Mouse (Mus musculus) CD8-positive naive resting alpha-beta T cell, adult 57 days (primary cell): ENCODE measurements around the gene Irgq. TPM values are rescaled to one million over a fixed set of nuclear protein-coding genes. Genes with fewer than 3 reads are reported as not detected.

Source experiments
- total RNA-seq: library from RNA; stranded (reverse); gene quantifications from one replicate; pipeline ENCODE4 v1.2.4, GENCODE M21; 2023

Gene Irgq
- 9.0 TPM for total RNA-seq

DNA sequence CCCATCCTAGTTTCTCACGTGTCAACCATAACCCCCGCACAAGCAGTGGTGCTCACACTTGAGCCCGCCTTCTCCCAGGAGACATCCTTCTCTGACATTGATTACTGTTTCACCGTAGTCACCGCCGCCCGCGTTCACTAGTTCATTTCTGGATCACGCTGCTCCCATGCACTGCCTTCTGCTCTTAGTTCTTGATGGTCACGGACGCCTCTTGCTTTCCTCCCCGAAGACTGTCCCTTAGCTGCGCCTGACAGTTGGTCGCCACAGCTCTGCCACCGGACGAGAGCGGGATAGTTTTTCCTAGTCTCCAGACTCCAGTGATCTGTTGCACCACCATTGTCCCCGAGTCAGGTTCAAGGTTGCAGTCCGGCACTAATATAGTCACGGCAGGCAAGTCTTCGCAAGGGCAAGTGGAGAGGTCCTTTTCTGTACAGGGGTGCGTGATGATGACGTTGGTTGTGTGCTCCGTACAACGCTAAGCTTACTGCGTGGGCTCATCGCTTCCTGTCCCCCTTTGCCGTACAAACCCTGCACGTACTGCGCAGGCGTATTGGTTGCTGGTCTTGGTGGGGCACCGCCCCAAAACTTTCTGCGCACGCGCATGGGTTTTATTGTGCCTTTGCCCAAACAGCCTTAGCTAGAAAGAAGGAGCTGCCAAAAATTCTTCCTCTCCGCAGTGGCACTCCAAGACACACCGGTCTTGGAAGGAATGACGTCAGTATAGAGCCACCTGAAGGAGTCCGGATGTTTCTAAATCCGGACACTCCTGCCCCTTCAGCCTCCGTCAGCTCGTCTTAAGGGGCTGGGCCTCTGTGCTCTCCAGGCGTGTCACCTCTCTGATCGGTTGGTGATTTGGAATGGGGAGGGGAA lies at the start of gene Irgq:
Gene Irgq, plus strand, starts transcription at position 628 of the 870 bp plus-strand sequence.

DNA sequence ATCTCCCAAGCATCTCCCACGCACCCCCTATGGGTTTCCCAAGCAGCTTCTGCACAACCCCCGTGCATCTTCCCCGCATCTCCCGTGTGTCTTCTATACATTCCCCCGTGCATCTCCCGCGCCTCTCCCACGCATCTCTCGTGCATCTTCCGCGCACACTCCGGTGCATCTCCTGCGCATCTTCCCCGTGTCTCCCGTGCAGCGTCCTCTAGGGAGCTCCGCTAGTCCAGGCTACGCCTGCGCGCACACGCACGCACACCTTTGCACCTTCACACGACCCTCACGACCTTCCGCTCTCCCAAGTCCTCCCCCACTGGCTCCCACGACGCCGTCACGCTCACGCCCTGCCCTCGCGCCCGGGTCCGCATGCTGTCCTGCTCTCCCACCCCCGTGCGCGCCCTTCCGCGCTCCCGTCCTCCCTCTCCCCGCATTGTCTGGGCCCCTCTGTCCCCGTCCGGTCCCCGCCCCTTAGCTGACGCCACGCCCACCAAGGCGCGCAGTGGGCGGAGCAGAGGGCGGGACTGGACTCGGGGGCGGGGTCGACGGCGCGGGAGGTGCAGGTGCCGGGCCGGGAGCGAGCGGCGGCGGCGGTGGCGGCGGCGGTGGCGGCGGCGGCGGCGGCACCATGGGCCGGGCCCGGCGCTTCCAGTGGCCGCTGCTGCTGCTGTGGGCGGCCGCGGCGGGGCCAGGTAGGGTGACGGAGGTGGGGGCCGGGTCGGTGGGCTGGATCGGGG lies 48.8 kb upstream of the Irgq start, which contains the start of gene Cadm4:
Gene Cadm4, plus strand, starts transcription at position 550 of the 734 bp plus-strand sequence.

GRCm38 (mm10) chr7:24506838-24507725 lies 23.4 kb upstream of the Irgq start, which contains the start of gene Zfp428:
TSS of gene Zfp428 (plus strand) at chr7:24507006.

GRCm38 (mm10) chr7:24512355-24512754 lies 18.1 kb upstream of the Irgq start, which contains the start of gene AC161166.1:
TSS of gene AC161166.1 (minus strand) at chr7:24512455.

DNA sequence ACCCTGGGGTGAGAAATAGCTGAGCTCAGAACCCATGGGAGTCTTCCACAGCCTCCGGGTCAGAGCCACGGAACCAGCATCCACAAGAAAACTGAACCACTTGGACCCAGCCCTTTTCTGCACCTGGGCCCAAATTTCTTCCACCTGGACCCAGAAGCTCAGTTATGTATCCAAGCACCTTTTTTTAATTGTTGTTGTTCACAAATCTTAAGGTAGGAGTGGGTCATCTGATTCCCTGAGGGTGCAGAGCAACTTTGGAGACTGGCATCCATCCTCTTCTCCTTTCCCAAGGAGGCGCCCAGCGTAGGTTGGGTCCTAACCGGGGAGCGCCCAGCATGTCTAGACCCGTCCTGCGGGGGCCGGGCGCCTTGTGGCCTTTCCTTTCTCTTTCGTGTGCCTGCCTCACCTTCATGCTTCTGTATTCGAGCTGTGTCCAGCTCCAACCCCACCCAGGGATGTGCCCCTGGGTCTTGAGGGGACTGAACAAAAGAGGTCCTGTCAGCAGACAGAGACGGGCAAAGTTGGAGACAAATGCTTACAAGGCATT lies 15.7 kb downstream of the Irgq start, which contains the start of the genes Pinlyp and Xrcc1:
Gene Pinlyp, minus strand, starts transcription at position 51 of the 547 bp plus-strand sequence.
Gene Xrcc1, plus strand, starts transcription at position 222 of the 547 bp plus-strand sequence.

GRCm38 (mm10) chr7:24587330-24588105 lies 57.0 kb downstream of the Irgq start, which contains the start of the genes Ethe1 and Zfp575:
TSS of gene Ethe1 (plus strand) at chr7:24587543.
TSS of gene Zfp575 (minus strand) at chr7:24587641.

Other genes with a start within 250 kb of the Irgq start
- gene Zfp61, start 229.5 kb upstream of the Irgq start, total RNA-seq = 10.2 TPM
- gene Zfp94, start 214.0 kb upstream of the Irgq start, total RNA-seq = 4.7 TPM
- gene Tescl, start 196.8 kb upstream of the Irgq start, total RNA-seq = not detected
- not detected for gene Lypd5, start 181.5 kb upstream of the Irgq start, total RNA-seq
- 165 TPM for gene Kcnn4, start 160.4 kb upstream of the Irgq start, total RNA-seq
- 134 TPM for gene Smg9, start 131.1 kb upstream of the Irgq start, total RNA-seq
- gene Irgc1, start 78.4 kb upstream of the Irgq start, total RNA-seq = 10.8 TPM
- 372 TPM for gene Plaur, start 68.2 kb upstream of the Irgq start, total RNA-seq
- gene Cadm4, start 48.7 kb upstream of the Irgq start, total RNA-seq = 0.40 TPM
- 2.7 TPM for gene Zfp428, start 23.7 kb upstream of the Irgq start, total RNA-seq
- not detected for gene AC161166.1, start 18.2 kb upstream of the Irgq start, total RNA-seq
- gene Pinlyp, start 15.4 kb downstream of the Irgq start, total RNA-seq = not detected
- gene Xrcc1, start 15.6 kb downstream of the Irgq start, total RNA-seq = 60.1 TPM
- 5.1 TPM for gene Ethe1, start 56.9 kb downstream of the Irgq start, total RNA-seq
- not detected for gene Zfp575, start 57.0 kb downstream of the Irgq start, total RNA-seq
- 2.8 TPM for gene Phldb3, start 80.1 kb downstream of the Irgq start, total RNA-seq
- not detected for gene Lypd3, start 105.9 kb downstream of the Irgq start, total RNA-seq
- not detected for gene Tex101, start 146.0 kb downstream of the Irgq start, total RNA-seq
- gene BC049730, start 178.6 kb downstream of the Irgq start, total RNA-seq = not detected
- not detected for gene Gm4763, start 196.2 kb downstream of the Irgq start, total RNA-seq
- 0.67 TPM for gene Cd177, start 229.6 kb downstream of the Irgq start, total RNA-seq
- not detected for gene Ceacam10, start 246.5 kb downstream of the Irgq start, total RNA-seq